Mouse (Mus musculus): ENCODE measurements around the gene Tbc1d7. TPM values are rescaled to one million over a fixed set of nuclear protein-coding genes. Genes with fewer than 3 reads are reported as not detected.
A peak's percentile ranks its signal among the peaks of the same experiment; 100 is the strongest.

The Tbc1d7 gene
- polyA plus RNA-seq, 1 experiment from 2014 or later: 49.9 TPM

GRCm38 (mm10) chr13:43182465-43183201, 11.3 kb upstream of the Tbc1d7 start:
- Histone ChIP-seq H3K4me3 (ENCODE audit: low read depth, low read length) (peak overlapping the region; percentile 30), H3K4me2 (peak overlapping the region; percentile 62), H3K9me3 (ENCODE audit: low read depth, low read length) (no peaks in the 10 kb centered on the region), H3K36me3 (ENCODE audit: insufficient read depth) (no peaks in the 10 kb centered on the region), H3K27ac (ENCODE audit: low read depth) (0 out of 2 replicates have a peak overlapping the region, but pooled peaks have one; percentile 18), H3K4me1 (ENCODE audit: insufficient read depth) (no peaks in the 10 kb centered on the region; the same call in 1 of the 2 replicates), H3K9ac (peak overlapping the region; percentile 34; the same call in 1 of the 2 replicates), H3K27me3 (ENCODE audit: insufficient read depth, low read length) (no peaks in the 10 kb centered on the region)
- WGBS: 7% methylated on average over 14 of the region's 14 CpGs
- peak; percentile 74 for ATAC-seq (ENCODE audit: insufficient read depth)
- TF ChIP-seq CTCF (IDR thresholded peaks at IDR 0.05; ENCODE audit: low read depth): peak; percentile 93
- DNase-seq: peak; percentile 98

- H3K9ac ChIP-seq: no peak overlapping the region
- H3K36me3 ChIP-seq (ENCODE audit: insufficient read depth): no peaks in the 10 kb centered on the region
- H3K4me3 ChIP-seq (ENCODE audit: low read depth, low read length): no peak overlapping the region
- H3K9me3 ChIP-seq (ENCODE audit: low read depth, low read length): no peaks in the 10 kb centered on the region
- H3K4me1 ChIP-seq (ENCODE audit: insufficient read depth): no peaks in the 10 kb centered on the region; the same call in 1 of the 2 replicates
- WGBS: 62% methylated on average over 7 of the region's 7 CpGs
- no peak for TF ChIP-seq CTCF (IDR thresholded peaks at IDR 0.05; ENCODE audit: low read depth)
- H3K27me3 ChIP-seq (ENCODE audit: insufficient read depth, low read length): no peaks in the 10 kb centered on the region
- no peak overlapping the region for H3K27ac ChIP-seq (ENCODE audit: low read depth)
- no peak overlapping the region for H3K4me2 ChIP-seq
- ATAC-seq (ENCODE audit: insufficient read depth) (no peak), DNase-seq (no peak)
These were observed 9.8 kb upstream of the Tbc1d7 start for GRCm38 (mm10) chr13:43181104-43181503.

- Histone ChIP-seq H3K9me3 (ENCODE audit: low read depth, low read length) (no peaks in the 10 kb centered on the region), H3K4me1 (ENCODE audit: insufficient read depth) (no peaks in the 10 kb centered on the region), H3K9ac (no peak overlapping the region), H3K4me3 (ENCODE audit: low read depth, low read length) (no peak overlapping the region), H3K36me3 (ENCODE audit: insufficient read depth) (no peaks in the 10 kb centered on the region), H3K4me2 (no peak overlapping the region), H3K27me3 (ENCODE audit: insufficient read depth, low read length) (no peaks in the 10 kb centered on the region), H3K27ac (ENCODE audit: low read depth) (no peak overlapping the region)
- TF ChIP-seq CTCF (IDR thresholded peaks at IDR 0.05; ENCODE audit: low read depth): no peak
- ATAC-seq (ENCODE audit: insufficient read depth) (no peak), DNase-seq (no peak)
- WGBS: 70% methylated on average over 7 of the region's 7 CpGs
These were observed 6.0 kb upstream of the Tbc1d7 start for GRCm38 (mm10) chr13:43177317-43177716.

- Histone ChIP-seq H3K4me2 (no peak overlapping the region), H3K4me3 (ENCODE audit: low read depth, low read length) (no peak overlapping the region), H3K36me3 (ENCODE audit: insufficient read depth) (no peaks in the 10 kb centered on the region), H3K9ac (no peak overlapping the region), H3K9me3 (ENCODE audit: low read depth, low read length) (no peaks in the 10 kb centered on the region), H3K27me3 (ENCODE audit: insufficient read depth, low read length) (no peaks in the 10 kb centered on the region), H3K4me1 (ENCODE audit: insufficient read depth) (peaks cover 4% of the 10 kb centered on the region; the same call in 1 of the 2 replicates), H3K27ac (ENCODE audit: low read depth) (no peak overlapping the region)
- TF ChIP-seq CTCF (IDR thresholded peaks at IDR 0.05; ENCODE audit: low read depth): no peak
- ATAC-seq (ENCODE audit: insufficient read depth) (no peak), DNase-seq (no peak)
- 88% methylated on average over 3 of the region's 3 CpGs for WGBS
These were observed 5.4 kb upstream of the Tbc1d7 start for GRCm38 (mm10) chr13:43176676-43177075.

GRCm38 (mm10) chr13:43173262-43173661, 2.0 kb upstream of the Tbc1d7 start:
- H3K4me3 ChIP-seq (ENCODE audit: low read depth, low read length): no peak overlapping the region
- peaks cover 4% of the 10 kb centered on the region; the same call in 1 of the 2 replicates for H3K4me1 ChIP-seq (ENCODE audit: insufficient read depth)
- no peak overlapping the region for H3K9ac ChIP-seq
- 13% methylated on average over 9 of the region's 9 CpGs for WGBS
- H3K9me3 ChIP-seq (ENCODE audit: low read depth, low read length): no peaks in the 10 kb centered on the region
- TF ChIP-seq CTCF (IDR thresholded peaks at IDR 0.05; ENCODE audit: low read depth): peak; percentile 88
- DNase-seq (peak; percentile 92), ATAC-seq (ENCODE audit: insufficient read depth) (no peak)
- no peaks in the 10 kb centered on the region for H3K27me3 ChIP-seq (ENCODE audit: insufficient read depth, low read length)
- no peak overlapping the region for H3K4me2 ChIP-seq
- H3K36me3 ChIP-seq (ENCODE audit: insufficient read depth): 0 out of 2 replicates have a peak, but pooled peaks cover 3% of the 10 kb centered on the region
- no peak overlapping the region for H3K27ac ChIP-seq (ENCODE audit: low read depth)

GRCm38 (mm10) chr13:43172036-43172713, 874 bp upstream of the Tbc1d7 start:
- TF ChIP-seq CTCF (IDR thresholded peaks at IDR 0.05; ENCODE audit: low read depth): peak; percentile 54
- H3K9ac ChIP-seq: peak overlapping the region; percentile 64
- ATAC-seq (ENCODE audit: insufficient read depth) (no peak), DNase-seq (peak; percentile 52)
- no peaks in the 10 kb centered on the region for H3K27me3 ChIP-seq (ENCODE audit: insufficient read depth, low read length)
- peak overlapping the region; percentile 76; the same call in 1 of the 2 replicates for H3K27ac ChIP-seq (ENCODE audit: low read depth)
- H3K4me2 ChIP-seq: peak overlapping the region; percentile 87
- H3K4me1 ChIP-seq (ENCODE audit: insufficient read depth): peaks cover 4% of the 10 kb centered on the region; the same call in 1 of the 2 replicates
- H3K36me3 ChIP-seq (ENCODE audit: insufficient read depth): 0 out of 2 replicates have a peak, but pooled peaks cover 8% of the 10 kb centered on the region
- no peaks in the 10 kb centered on the region for H3K9me3 ChIP-seq (ENCODE audit: low read depth, low read length)
- H3K4me3 ChIP-seq (ENCODE audit: low read depth, low read length): peak overlapping the region; percentile 67
- 25% methylated on average over 14 of the region's 14 CpGs for WGBS

GRCm38 (mm10) chr13:43167721-43168120, 3.6 kb downstream of the Tbc1d7 start:
- Histone ChIP-seq H3K27ac (ENCODE audit: low read depth) (no peak overlapping the region), H3K9ac (no peak overlapping the region), H3K4me1 (ENCODE audit: insufficient read depth) (peaks cover 4% of the 10 kb centered on the region; the same call in 1 of the 2 replicates), H3K36me3 (ENCODE audit: insufficient read depth) (peaks cover 20% of the 10 kb centered on the region; the same call in 1 of the 2 replicates), H3K4me3 (ENCODE audit: low read depth, low read length) (no peak overlapping the region), H3K4me2 (no peak overlapping the region), H3K27me3 (ENCODE audit: insufficient read depth, low read length) (no peaks in the 10 kb centered on the region), H3K9me3 (ENCODE audit: low read depth, low read length) (no peaks in the 10 kb centered on the region)
- TF ChIP-seq CTCF (IDR thresholded peaks at IDR 0.05; ENCODE audit: low read depth): no peak
- 77% methylated on average over 9 of the region's 9 CpGs for WGBS
- ATAC-seq (ENCODE audit: insufficient read depth): no peak
- DNase-seq: no peak

All from lung, embryonic 14.5 days (tissue).